Mouse (Mus musculus) heart, embryonic 13.5 days (tissue): ENCODE measurements around the gene Mmadhc. TPM values are rescaled to one million over a fixed set of nuclear protein-coding genes. Genes with fewer than 3 reads are reported as not detected.

Experiments used
- ATAC-seq: fragments of 200-750 bp; cut with Nextera tagmentation; 2 replicates; pipeline ENCODE4 v1.8.0; 2017; ENCODE audit warnings: moderate TSS enrichment; ENCODE audit not compliant: insufficient number of reproducible peaks, low FRiP score, low TSS enrichment; ENCODE audit errors: extremely low read depth
- H3K27ac ChIP-seq: fragments of 300-500 bp; sonication (generic); replicated peaks from 2 replicates; pipeline ENCODE4 v1.5.1; 2015; ENCODE audit warnings: moderate library complexity, mild to moderate bottlenecking, inconsistent platforms
- H3K27me3 ChIP-seq: fragments of 300-500 bp; sonication (generic); replicated peaks from 2 replicates; pipeline ENCODE4 v1.6.1; 2015; ENCODE audit warnings: mild to moderate bottlenecking, inconsistent platforms
- H3K36me3 ChIP-seq: fragments of 300-500 bp; sonication (generic); 2 replicates; pipeline ENCODE4 v1.6.1; 2015; ENCODE audit warnings: mild to moderate bottlenecking, inconsistent platforms
- H3K4me1 ChIP-seq: fragments of 300-500 bp; sonication (generic); 2 replicates; pipeline ENCODE4 v1.6.1; 2015; ENCODE audit warnings: inconsistent platforms
- H3K4me2 ChIP-seq: fragments of 300-500 bp; sonication (generic); 2 replicates; pipeline ENCODE4 v1.6.1; 2015; ENCODE audit warnings: inconsistent platforms, mild to moderate bottlenecking, moderate library complexity
- H3K4me3 ChIP-seq: fragments of 300-500 bp; sonication (generic); 2 replicates; pipeline ENCODE4 v1.5.1; 2015; ENCODE audit warnings: moderate library complexity, mild to moderate bottlenecking, inconsistent platforms
- H3K9ac ChIP-seq: fragments of 300-500 bp; sonication (generic); 2 replicates; pipeline ENCODE4 v1.6.1; 2015; ENCODE audit warnings: inconsistent platforms, mild to moderate bottlenecking, moderate library complexity
- H3K9me3 ChIP-seq: fragments of 300-500 bp; sonication (generic); 2 replicates; pipeline ENCODE4 v1.6.1; 2016; ENCODE audit warnings: inconsistent platforms
- WGBS: fragments of 180-500 bp; shearing (Covaris S2); methylation state at CpG from one replicate; pipeline ENCODE4 v1.1.7; 2015; ENCODE audit warnings: mixed read lengths; 5-methylcytosine and 5-hydroxymethylcytosine counted together
- polyA plus RNA-seq: library from polyadenylated mRNA; unstranded; fragments of >200 nt; fragmentation: Nextera tagmentation; extraction: Ambion mirVana; gene quantifications from 2 replicates; pipeline ENCODE4 v1.2.1, GENCODE M21; 2015

The Mmadhc gene
- polyA plus RNA-seq, result 125 and 142 TPM in 2 replicates

DNA sequence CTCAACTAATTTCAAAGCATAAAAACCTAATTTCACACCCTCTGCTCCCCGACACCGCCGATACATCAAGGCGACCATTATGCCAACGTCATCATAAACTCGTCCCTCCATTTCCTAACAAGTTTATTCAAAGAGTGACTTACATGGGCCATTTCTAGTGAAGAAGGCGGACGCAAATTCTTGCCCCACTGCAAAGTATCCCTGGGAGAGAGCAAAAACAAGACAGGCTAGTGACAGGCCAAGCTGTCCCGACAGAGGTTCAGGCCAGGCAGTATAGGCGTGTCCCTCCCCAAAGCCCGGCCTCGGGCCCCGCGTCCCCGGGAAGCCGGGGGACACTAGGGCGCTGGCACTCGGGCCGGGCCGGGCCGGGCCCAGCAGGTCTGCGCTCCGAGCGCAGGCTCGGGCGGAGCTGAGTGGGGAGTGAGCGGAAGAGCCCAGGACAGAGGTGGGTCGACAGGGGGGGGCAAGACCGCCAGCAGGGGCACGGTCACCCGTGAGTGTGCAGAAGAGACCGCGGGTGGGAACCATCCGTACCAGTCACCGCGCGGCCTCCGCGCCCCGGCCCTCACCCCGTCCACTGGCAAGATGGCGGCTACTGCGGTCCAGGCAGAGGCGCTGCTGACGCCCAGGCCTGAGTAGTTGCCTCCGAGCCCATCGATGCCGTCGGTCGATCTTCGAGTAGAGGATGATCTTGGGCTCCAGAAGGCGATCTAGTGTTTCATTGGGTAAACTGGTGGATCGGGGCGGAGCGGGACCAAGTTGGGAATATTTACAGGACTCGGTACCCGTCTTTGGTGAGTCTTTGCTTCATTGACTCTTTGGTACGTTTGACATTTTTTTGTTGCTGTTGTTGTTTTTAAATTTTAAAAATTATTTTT, at the start of gene Mmadhc:
TSS of gene Mmadhc (minus strand) at position 693 of the 878 bp plus-strand sequence.
- under 1% methylated on average over 58 of the region's 58 CpGs for WGBS
- peak within 1 kb of the TSS; percentile 86 for H3K4me2 ChIP-seq
- H3K36me3 ChIP-seq, result peaks cover 3% of the 10 kb centered on the region
- H3K27ac ChIP-seq, result peak within 1 kb of the TSS; percentile 94
- peak within 1 kb of the TSS; percentile 82 for H3K4me3 ChIP-seq
- no peaks in the 10 kb centered on the region for H3K9me3 ChIP-seq
- H3K9ac ChIP-seq, result peak within 1 kb of the TSS; percentile 95
- H3K4me1 ChIP-seq, result peaks cover 35% of the 10 kb centered on the region
- peak; percentile 90 for ATAC-seq
- H3K27me3 ChIP-seq, result no peaks in the 10 kb centered on the region

DNA sequence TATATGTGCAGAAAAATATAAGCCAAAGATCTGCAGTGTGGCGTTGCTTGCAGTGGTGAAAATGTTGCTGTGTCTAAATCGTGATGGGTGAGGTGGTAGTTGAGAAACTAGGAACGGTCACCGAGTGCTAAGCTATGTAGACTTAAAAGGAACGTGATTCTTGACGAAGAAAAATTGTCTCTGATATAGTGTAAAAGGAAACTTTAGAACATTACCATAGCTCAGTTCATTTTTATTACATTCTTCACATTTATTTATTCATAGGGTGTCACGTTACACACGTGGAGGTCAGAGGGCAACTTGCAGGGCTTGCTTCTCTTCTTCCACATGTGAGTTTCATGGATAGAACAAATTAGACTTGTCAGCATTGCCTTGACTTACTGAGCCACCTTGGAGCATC, 47.0 kb upstream of the Mmadhc start:
- 75% methylated on average over 8 of the region's 8 CpGs for WGBS
- H3K9me3 ChIP-seq, result no peaks in the 10 kb centered on the region
- no peak overlapping the region for H3K4me2 ChIP-seq
- H3K36me3 ChIP-seq, result no peaks in the 10 kb centered on the region
- no peak overlapping the region for H3K27ac ChIP-seq
- H3K27me3 ChIP-seq, result no peaks in the 10 kb centered on the region
- no peak for ATAC-seq
- H3K9ac ChIP-seq, result no peak overlapping the region
- H3K4me1 ChIP-seq, result no peaks in the 10 kb centered on the region
- H3K4me3 ChIP-seq, result no peak overlapping the region

DNA sequence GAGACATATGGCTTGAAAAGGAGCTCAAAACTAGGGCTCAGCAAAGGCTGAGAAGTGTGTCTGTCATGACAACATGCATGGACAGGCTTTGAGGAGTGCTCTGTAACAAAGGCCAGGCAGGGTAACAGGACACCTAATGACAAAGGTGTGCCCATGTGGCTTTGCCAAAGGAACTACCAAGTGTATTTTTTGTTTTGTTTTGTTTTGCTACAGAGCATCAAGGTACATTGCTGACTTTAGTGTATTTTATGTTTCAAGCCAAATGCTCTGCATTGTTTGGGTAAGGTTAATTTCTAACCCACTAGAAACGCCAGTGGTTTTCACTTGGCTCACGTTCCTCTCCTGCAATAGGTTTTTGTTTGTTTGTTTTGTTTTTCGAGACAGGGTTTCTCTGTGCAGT, 42.5 kb upstream of the Mmadhc start:
- Histone ChIP-seq H3K9me3 (no peaks in the 10 kb centered on the region), H3K27ac (no peak overlapping the region), H3K9ac (no peak overlapping the region), H3K4me3 (no peak overlapping the region), H3K36me3 (no peaks in the 10 kb centered on the region), H3K27me3 (no peaks in the 10 kb centered on the region), H3K4me1 (no peaks in the 10 kb centered on the region), H3K4me2 (no peak overlapping the region)
- no peak for ATAC-seq
- 63% methylated on average over 3 of the region's 3 CpGs for WGBS

DNA sequence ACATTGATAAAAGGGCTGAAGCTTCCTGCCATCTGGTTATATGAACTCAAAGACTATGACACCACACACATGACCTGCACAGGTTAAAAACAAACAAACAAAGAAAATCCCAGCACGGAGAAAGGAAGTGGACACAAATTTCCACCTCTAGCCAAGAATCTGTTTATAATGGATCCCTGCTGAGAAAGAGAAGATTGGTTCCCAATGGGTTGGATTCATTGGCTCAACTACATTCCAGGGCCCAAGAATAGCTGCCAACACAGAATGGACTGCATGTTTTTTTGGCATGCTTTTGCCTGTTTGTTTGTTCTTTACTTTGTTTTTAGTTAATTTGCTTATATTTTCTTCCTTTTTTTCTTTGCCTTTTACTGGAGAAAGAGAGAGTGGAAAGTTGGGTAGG, 41.0 kb upstream of the Mmadhc start:
- WGBS, result 55% methylated on average over 1 of the region's 1 CpGs
- Histone ChIP-seq H3K4me1 (no peaks in the 10 kb centered on the region), H3K27ac (no peak overlapping the region), H3K4me2 (no peak overlapping the region), H3K4me3 (no peak overlapping the region), H3K9me3 (no peaks in the 10 kb centered on the region), H3K36me3 (no peaks in the 10 kb centered on the region), H3K9ac (no peak overlapping the region), H3K27me3 (no peaks in the 10 kb centered on the region)
- no peak for ATAC-seq

DNA sequence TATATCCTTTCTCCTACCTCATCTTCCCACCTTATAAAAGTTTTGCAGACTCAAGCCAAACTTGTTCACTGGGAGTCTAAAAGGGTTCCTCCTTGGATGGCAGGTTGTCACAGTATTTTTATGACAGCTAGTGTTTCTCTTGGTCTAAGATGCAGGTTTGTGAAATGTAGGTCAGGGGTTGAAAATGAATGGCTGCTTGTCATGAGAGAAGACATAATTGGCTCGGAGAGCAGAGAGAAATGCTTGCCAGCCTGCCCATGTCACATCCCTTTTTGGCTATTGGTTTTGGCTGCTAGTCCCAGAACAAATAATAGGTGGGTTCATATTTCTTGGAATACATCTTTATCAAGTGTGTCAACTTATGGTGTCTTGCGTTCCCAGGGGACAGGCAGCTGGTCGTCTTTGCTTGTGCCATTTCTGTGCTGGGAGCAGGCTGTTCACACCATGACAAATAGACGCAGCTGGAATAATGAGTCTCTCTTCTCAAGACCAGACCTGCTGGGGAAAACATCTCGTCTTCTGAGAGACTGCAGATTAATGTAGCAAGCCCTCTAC, 35.2 kb upstream of the Mmadhc start:
- no peaks in the 10 kb centered on the region for H3K4me1 ChIP-seq
- 59% methylated on average over 5 of the region's 5 CpGs for WGBS
- no peaks in the 10 kb centered on the region for H3K9me3 ChIP-seq
- H3K27ac ChIP-seq, result no peak overlapping the region
- H3K4me2 ChIP-seq, result no peak overlapping the region
- no peak for ATAC-seq
- H3K36me3 ChIP-seq, result no peaks in the 10 kb centered on the region
- H3K9ac ChIP-seq, result no peak overlapping the region
- no peaks in the 10 kb centered on the region for H3K27me3 ChIP-seq
- H3K4me3 ChIP-seq, result no peak overlapping the region

DNA sequence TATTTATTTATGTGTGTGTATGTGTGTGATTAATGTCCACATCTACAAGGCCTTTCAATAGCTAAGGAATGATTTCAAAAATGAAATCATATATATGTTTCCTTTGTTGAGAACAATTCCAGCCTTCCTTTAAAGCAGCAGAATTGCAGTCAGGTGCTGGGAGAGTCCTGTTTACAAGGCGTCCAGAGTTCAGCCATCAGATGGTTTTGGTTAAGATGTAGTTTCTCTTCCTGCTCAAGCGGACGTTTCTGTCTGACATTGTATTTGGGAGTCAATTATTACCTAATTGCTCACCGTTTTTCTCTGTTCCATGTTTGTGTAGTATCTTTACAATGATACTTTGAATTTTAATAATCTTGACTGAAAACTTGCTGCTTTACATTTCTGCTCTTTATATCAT, 31.6 kb upstream of the Mmadhc start:
- no peak overlapping the region for H3K9ac ChIP-seq
- H3K9me3 ChIP-seq, result no peaks in the 10 kb centered on the region
- ATAC-seq, result no peak
- H3K36me3 ChIP-seq, result no peaks in the 10 kb centered on the region
- no peaks in the 10 kb centered on the region for H3K27me3 ChIP-seq
- H3K4me3 ChIP-seq, result no peak overlapping the region
- WGBS, result 78% methylated on average over 4 of the region's 4 CpGs
- no peak overlapping the region for H3K27ac ChIP-seq
- no peak overlapping the region for H3K4me2 ChIP-seq
- H3K4me1 ChIP-seq, result no peaks in the 10 kb centered on the region

DNA sequence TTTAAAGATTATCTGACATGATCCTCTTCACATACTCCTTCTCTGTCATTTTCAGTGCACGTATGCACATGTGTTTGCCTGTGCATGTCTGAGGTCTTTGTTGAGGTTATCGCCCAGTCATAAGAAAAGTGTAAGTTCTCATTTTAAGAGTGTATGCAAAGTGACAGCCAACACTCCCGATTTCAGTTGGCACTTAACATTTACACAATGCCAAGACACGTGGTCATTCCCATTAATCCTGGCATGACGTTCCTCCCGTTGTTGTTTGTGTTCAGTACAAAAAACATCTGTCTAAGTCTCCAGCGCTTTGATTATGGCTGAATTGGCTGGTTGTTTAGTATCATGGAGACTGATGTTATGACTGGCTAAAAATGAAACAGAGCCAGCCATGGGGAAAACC, 28.2 kb upstream of the Mmadhc start:
- no peaks in the 10 kb centered on the region for H3K27me3 ChIP-seq
- H3K9me3 ChIP-seq, result no peaks in the 10 kb centered on the region
- H3K36me3 ChIP-seq, result no peaks in the 10 kb centered on the region
- H3K27ac ChIP-seq, result no peak overlapping the region
- H3K4me1 ChIP-seq, result no peaks in the 10 kb centered on the region
- WGBS, result 83% methylated on average over 7 of the region's 7 CpGs
- H3K4me3 ChIP-seq, result no peak overlapping the region
- no peak overlapping the region for H3K9ac ChIP-seq
- H3K4me2 ChIP-seq, result no peak overlapping the region
- ATAC-seq, result no peak

DNA sequence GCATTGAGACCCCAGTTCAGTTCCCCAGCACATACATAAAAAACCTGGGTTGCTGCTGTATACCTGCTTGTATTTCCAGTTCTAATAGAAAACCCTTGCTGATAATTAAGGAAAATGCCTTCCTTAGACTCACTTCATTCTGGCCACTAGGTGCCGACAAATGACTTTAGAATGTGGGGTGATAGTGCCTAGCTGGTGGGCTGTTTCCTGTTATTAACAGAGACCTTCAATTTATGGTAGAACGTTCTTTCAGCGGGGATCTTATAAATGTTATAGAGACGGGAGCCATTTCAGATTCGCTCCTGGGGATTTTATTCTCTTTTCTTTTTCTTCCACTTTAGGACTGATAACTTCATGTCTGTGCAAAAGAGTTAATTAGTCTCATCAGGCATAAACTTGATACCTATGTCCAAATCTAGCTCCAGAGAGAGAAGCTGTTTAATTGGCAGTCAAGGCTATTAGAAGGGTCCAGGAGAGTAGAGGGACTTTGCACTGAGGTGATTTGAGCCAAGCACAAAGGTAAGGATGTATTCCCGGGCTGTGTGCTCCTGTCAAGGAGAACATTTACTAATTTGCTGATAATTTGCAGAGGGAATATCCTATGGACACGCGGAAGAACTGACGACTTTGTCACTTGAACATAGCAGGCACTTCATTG, 10.2 kb upstream of the Mmadhc start:
- Histone ChIP-seq H3K9me3 (no peaks in the 10 kb centered on the region), H3K9ac (no peak overlapping the region), H3K4me1 (no peaks in the 10 kb centered on the region), H3K27ac (no peak overlapping the region), H3K36me3 (no peaks in the 10 kb centered on the region), H3K4me3 (no peak overlapping the region), H3K4me2 (no peak overlapping the region), H3K27me3 (no peaks in the 10 kb centered on the region)
- 52% methylated on average over 9 of the region's 9 CpGs for WGBS
- no peak for ATAC-seq

DNA sequence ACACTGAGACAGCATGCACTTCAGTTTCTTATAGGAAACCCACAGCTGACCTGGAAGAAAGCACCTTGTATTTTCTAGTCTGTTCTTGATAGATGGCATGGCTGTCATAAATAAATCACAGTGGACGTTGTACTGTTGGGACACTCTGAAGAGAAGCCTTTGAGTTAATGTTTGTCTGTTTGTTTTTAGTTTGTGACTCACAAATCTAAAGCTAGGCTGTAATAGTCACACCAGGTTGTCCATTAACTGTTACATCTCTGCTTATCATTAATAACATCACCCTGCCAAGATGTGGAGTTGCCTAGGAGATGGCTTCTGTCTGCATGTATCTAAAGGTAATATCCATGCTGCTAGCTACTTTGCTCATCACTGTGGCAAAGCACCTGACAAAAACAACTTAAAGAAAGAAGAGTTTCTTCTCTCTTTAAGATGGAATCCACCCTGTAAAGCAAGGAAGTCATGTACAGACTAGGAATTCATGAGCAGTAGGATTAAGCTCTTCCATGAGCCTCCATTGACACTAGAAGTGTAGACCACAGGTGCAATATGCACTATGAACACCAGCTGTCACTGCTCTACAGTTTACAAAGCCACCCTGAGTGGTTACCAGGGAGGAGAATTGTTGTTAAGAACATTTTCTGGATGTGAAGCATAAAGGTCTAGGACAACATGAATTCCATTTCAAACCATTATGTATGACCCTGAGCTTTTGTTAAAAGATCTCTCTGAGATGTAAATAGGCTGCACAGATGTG, 8.4 kb upstream of the Mmadhc start:
- 82% methylated on average over 1 of the region's 1 CpGs for WGBS
- Histone ChIP-seq H3K9ac (no peak overlapping the region), H3K4me3 (no peak overlapping the region), H3K4me1 (no peaks in the 10 kb centered on the region), H3K27ac (no peak overlapping the region), H3K36me3 (no peaks in the 10 kb centered on the region), H3K9me3 (no peaks in the 10 kb centered on the region), H3K27me3 (no peaks in the 10 kb centered on the region), H3K4me2 (no peak overlapping the region)
- ATAC-seq, result no peak

DNA sequence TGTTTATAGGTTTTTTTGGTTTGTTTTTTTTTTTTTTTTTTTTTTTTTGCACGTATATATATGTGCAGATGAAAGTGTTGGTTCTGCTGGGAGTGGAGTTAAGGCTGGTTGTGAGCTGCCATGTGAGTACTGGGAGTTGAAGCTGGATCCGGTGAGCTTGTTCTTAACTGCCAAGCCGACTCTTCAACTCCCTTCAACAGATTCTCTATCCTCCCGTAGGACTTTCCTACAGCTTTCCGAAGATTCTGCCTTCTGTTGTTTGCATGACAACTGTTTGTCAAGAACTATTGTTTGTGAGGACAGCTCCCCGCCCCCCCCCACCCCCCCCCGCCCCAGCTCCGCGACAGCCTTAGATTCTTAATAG, 368 bp upstream of the Mmadhc start:
- H3K9ac ChIP-seq, result peak overlapping the region; percentile 70; the same call in 1 of the 2 replicates

DNA sequence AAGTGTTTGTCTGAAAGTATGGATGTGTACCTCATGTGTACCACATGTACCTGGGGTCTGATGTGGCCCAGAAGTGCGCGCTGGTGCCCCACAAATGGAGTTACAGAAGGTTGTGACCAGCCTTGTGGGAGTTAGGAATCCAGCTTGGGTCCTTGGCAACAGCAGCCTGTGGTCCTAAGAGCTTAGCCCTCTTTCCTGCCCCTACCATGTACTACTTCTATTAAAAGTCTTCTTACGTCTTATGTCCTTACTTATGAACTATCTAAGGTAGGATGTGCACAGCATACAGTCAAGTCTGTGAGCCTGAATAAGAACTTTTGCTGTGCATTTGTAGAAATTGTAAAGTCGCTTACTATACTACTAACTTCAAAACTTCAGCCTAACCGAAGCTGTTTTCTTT, 1.0 kb downstream of the Mmadhc start:
- Histone ChIP-seq H3K36me3 (peaks cover 11% of the 10 kb centered on the region), H3K27me3 (no peaks in the 10 kb centered on the region), H3K9me3 (no peaks in the 10 kb centered on the region), H3K27ac (no peak overlapping the region), H3K4me3 (peak overlapping the region; percentile 82), H3K4me1 (peaks cover 35% of the 10 kb centered on the region), H3K4me2 (peak overlapping the region; percentile 86), H3K9ac (peak overlapping the region; percentile 95)
- WGBS, result 31% methylated on average over 5 of the region's 5 CpGs
- ATAC-seq, result no peak

More for the DNA sequence above, 368 bp upstream of the Mmadhc start:
- no peak for ATAC-seq
- peak overlapping the region; percentile 82 for H3K4me3 ChIP-seq
- peak overlapping the region; percentile 86 for H3K4me2 ChIP-seq
- H3K9me3 ChIP-seq, result no peaks in the 10 kb centered on the region
- H3K27me3 ChIP-seq, result no peaks in the 10 kb centered on the region
- peaks cover 34% of the 10 kb centered on the region for H3K4me1 ChIP-seq
- WGBS, result 2% methylated on average over 9 of the region's 9 CpGs
- H3K36me3 ChIP-seq, result 0 out of 2 replicates have a peak, but pooled peaks cover 2% of the 10 kb centered on the region
- H3K27ac ChIP-seq, result no peak overlapping the region
